Mouse (Mus musculus) common myeloid progenitor, adult 5-6 weeks (primary cell): ENCODE results near the gene Trim31. TPM values are rescaled to one million over a fixed set of nuclear protein-coding genes. Genes with fewer than 3 reads are reported as not detected.

Source experiments
- ATAC-seq: replicated peaks from 2 replicates; pipeline ENCODE4 v1.8.0; 2016; ENCODE audit warnings: low read depth, mild to moderate bottlenecking, moderate TSS enrichment, inconsistent platforms; ENCODE audit not compliant: poor library complexity, severe bottlenecking
- total RNA-seq: library from RNA; stranded (forward); fragments of 200-1000, 187-1606 nt; gene quantifications from 2 replicates; pipeline ENCODE4 v1.2.3, GENCODE M21; 2017

The Trim31 gene
- total RNA-seq, 1 experiment from 2014 or later: not detected

- peak; percentile 86 for ATAC-seq
Measured at GRCm38 (mm10) chr17:36892362-36892761, 5.6 kb upstream of the Trim31 start.

GRCm38 (mm10) chr17:36893387-36893786 lies 4.5 kb upstream of the Trim31 start:
- peak; percentile 40 for ATAC-seq

- 0 out of 2 replicates have a peak, but pooled peaks have one; percentile 41 for ATAC-seq
Measured at GRCm38 (mm10) chr17:36896583-36896982, 1.3 kb upstream of the Trim31 start.

GRCm38 (mm10) chr17:36897065-36897464 lies 853 bp upstream of the Trim31 start:
- ATAC-seq: no peak

GRCm38 (mm10) chr17:36899376-36899775 lies 1.5 kb downstream of the Trim31 start:
- 0 out of 2 replicates have a peak, but pooled peaks have one; percentile 39 for ATAC-seq

- no peak for ATAC-seq
Measured at GRCm38 (mm10) chr17:36900001-36900400, 2.1 kb downstream of the Trim31 start.

DNA sequence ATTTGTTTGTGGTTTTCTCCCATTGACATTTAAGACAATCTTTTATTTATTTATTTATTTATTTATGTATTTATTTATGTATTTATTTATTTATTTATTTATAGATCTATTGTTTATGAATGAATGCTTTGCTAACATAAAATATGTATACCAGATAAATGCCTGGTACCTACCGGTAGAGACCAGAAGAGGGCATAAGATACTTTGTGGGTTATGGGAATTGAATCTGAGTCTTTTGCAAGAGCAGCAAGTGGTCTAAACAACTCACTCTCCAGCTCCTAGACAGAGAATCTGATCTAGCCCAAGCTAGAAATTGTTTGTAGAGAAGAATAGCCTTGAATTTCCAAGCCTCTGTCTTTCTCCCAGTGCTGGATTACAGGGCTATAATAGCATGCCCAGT lies 2.8 kb downstream of the Trim31 start:
- 0 out of 2 replicates have a peak, but pooled peaks have one; percentile 45 for ATAC-seq

GRCm38 (mm10) chr17:36903651-36904050 lies 5.7 kb downstream of the Trim31 start:
- no peak for ATAC-seq

- no peak for ATAC-seq
Measured at GRCm38 (mm10) chr17:36908235-36908634, 10.3 kb downstream of the Trim31 start.

GRCm38 (mm10) chr17:36909802-36910201 lies 11.9 kb downstream of the Trim31 start:
- ATAC-seq: no peak

GRCm38 (mm10) chr17:36912031-36912430 lies 14.1 kb downstream of the Trim31 start:
- no peak for ATAC-seq

- peak; percentile 84 for ATAC-seq
Measured at GRCm38 (mm10) chr17:36914108-36914507, 16.2 kb downstream of the Trim31 start.

- ATAC-seq: peak; percentile 80
Measured at GRCm38 (mm10) chr17:36915076-36915475, 17.2 kb downstream of the Trim31 start.

GRCm38 (mm10) chr17:36920239-36920638 lies 22.3 kb downstream of the Trim31 start:
- ATAC-seq: no peak

GRCm38 (mm10) chr17:36922715-36923114 lies 24.8 kb downstream of the Trim31 start:
- ATAC-seq: no peak

- no peak for ATAC-seq
Measured at GRCm38 (mm10) chr17:36923491-36923890, 25.6 kb downstream of the Trim31 start.

DNA sequence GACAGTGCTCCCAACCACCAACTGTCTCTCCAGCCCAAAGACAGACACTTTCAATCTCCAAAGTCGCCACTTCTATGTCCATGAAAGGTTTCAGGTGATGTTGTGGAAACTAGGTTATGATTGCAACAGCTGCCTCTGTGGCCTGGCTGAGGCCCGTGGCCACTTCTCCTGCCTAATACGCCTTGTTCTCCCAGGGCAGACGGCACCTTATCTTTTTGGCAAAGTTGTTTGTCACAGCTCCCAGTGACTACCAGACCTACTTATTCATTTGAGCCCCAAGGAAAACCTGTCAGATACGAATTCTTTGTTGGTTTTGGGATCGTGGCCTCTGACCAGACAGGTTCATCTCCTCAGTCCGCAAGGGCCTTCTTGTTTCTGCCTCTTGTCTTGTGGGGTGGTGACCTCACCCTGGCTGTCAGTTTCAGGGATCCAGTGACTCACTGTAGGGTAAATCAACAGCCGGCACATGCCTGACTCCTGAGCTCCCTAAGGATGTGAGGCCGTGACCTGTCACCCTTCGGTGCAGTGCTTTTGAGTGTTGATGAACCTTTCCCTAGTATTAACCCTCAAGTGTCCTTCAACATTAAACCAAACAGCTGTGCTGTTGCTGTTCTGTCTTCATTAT lies 29.7 kb downstream of the Trim31 start:
- ATAC-seq: no peak

DNA sequence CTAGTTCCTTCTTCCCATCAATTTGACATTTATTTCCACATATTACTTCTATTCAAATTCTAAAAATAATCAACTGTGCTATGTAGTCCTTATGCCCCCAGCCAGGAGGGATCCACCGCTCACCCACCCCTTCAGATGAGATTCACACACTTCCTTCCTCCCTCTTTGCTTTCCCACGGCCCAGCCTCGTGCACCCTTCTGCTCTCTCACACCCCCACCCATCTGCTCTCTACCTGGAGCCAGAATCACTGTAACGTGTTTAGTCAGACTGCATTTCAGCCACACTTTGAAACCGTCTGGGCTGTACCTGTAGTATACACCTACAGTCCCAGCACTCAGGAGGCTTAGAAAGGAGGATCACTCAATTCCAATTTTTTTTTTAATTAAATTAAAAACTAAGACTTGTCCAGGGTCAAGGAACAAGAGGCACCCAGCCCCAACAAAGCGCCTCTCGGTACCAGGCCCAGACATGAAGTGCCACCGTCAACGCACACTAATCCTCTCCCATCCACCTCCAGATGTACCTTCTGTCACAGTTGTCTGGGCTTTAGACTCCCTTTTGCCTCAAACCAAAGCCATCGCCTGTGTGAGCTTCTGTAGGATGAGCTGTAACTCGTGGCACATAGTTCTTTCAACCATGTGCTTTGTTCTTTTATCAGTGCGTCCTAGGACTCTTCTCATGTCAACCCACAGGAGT lies 31.5 kb downstream of the Trim31 start:
- no peak for ATAC-seq

DNA sequence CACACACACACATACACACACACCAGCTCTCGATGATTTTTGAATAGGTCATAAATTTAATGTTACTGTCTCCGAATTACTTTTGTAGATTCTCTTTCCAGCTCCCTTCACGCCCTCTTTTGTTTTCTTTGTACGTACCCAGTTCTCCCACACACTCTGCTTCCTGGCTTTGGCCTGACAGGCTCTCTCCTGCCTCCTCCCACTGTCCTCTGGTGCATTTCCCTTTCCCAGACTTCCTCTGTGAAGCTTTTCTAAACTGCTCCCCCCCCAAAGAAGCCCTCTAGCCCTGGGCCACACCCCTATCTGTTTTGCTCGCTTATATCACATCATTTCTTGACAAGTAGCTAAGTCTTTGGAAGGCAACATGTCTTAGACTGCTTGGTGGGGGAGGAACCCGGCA lies 32.3 kb downstream of the Trim31 start:
- no peak for ATAC-seq

DNA sequence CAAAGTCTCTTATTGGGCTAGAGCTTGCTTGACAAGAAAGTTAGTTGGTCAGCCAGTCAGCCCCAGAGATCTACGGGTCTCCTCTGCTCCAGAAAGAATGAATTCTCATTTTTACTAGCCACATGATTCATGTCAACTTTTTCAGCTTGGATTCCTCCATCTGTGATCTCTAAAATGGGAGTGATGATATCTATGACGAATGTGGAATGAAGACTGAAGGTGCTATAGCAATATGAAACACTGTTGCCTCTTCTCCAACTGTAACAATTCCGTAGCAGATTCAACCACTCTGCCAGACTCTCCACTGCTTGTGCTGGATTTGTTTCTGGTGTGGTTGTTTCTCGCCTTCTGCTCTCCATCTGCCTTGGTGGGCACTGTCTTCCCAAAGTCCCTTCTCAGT lies 33.2 kb downstream of the Trim31 start:
- no peak for ATAC-seq

DNA sequence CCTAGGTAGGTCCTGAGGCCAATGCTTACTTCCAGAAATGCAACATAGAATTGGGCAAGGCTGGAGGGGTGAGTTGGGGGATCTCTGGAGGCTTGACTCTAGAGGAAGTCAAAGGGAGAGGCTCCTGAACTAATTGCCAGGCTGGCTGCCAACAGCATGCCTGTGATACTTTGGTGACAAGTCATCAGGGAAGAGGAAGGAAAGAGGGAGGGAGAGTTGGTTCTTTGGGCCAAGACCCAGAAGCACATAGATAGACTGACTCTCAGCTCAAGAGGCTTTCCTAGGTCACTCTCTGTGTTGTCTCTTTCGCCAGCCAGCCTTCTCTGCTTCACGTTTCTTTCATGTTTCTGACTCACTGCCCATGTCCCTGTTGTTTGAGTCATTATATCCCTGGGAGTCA lies 33.9 kb downstream of the Trim31 start:
- ATAC-seq: no peak

DNA sequence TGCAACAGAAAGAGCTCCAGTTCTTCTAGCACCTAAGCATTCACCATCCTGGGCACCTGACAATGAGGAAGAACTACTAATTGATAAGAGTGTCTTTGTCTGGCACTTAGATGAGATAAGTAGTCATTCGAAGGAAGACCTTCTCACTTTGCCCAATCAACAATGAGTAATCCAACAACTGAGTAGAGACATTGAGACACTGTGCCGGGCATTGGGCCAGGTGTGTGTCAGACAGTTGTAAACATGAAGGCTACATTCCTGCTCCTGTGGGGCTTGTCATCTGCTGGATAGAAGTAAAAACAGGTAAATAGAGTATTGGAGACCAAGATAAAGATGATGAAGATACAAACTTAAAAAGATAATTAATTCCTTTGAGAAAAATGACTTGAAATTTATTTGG lies 40.1 kb downstream of the Trim31 start:
- no peak for ATAC-seq
